Mouse (Mus musculus) left cerebral cortex, adult 8-10 months (tissue): ENCODE measurements around the gene Ppl. TPM values are rescaled to one million over a fixed set of nuclear protein-coding genes. Genes with fewer than 3 reads are reported as not detected.

ENCODE experiments used
- DNase-seq, 2 experiments: peaks; one replicate each; pipeline ENCODE4 v3.0.0; 2022; ENCODE audit warnings: low spot score in 2 of 2
- total RNA-seq, 4 experiments: library from RNA; stranded (reverse); gene quantifications; 2 replicates each; pipeline ENCODE4 v1.2.4; 2022

Gene Ppl
- total RNA-seq, 4 experiments from 2014 or later = 1.7 to 3.0 (median 1.9) TPM

DNA sequence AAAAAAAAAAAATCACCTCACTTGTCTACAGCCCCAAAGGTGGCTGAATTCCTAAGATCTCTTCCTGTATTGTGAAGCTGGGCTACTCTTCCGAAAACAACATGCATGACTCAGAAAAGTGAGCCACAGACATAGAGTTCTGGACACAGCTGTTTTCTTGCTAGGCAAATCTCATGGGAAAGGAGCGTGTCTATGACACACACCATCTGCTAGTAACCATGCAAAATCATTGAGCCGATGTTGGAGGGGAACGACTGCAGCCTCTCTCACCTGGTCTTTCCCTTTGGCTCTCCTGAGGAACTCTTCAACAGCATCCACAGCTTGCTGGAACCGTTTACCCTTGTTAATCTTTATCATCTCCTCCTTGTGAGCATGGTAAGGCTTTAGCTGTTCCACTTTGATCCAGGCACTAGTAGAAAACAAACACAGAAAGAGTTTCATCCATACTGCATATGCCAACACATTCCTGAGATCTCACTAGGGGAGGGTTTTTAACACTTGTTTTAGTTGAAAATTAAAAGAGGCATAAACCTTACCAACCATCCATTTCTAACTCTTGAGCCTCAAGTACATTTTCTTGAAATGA, 95.5 kb downstream of the Ppl start:
- no peak for DNase-seq

Other genes with a start within 250 kb of the Ppl start
- 100 to 1,000 TPM; 210 to 220 (median 214) TPM for gene Mgrn1, start 246.2 kb downstream of the Ppl start, total RNA-seq
- gene Nudt16l1, start 193.7 kb downstream of the Ppl start, total RNA-seq = 10 to 100 TPM; 65.1 to 79.3 (median 69.9) TPM
- 10 to 100 TPM; 48.8 to 58.9 (median 56.3) TPM for gene Anks3, start 168.2 kb downstream of the Ppl start, total RNA-seq
- not detected for gene Sept12, start 134.6 kb downstream of the Ppl start, total RNA-seq
- not detected for gene Smim22, start 125.1 kb downstream of the Ppl start, total RNA-seq
- gene Rogdi, start 118.9 kb downstream of the Ppl start, total RNA-seq = 100 to 1,000 TPM; 160 to 204 (median 189) TPM
- gene Glyr1, start 82.6 kb downstream of the Ppl start, total RNA-seq = 100 to 1,000 TPM; 139 to 152 (median 147) TPM
- gene Ubn1, start 82.4 kb downstream of the Ppl start, total RNA-seq = 10 to 100 TPM; 36.4 to 42.8 (median 40.3) TPM
- 10 to 100 TPM in 1 of 4 experiments, 1 to 10 TPM in 3; 8.5 to 11.0 (median 8.9) TPM for gene Sec14l5, start 14.7 kb upstream of the Ppl start, total RNA-seq
- 10 to 100 TPM; 11.3 to 16.3 (median 15.5) TPM for gene Nagpa, start 71.6 kb upstream of the Ppl start, total RNA-seq
- gene AU021092, start 89.9 kb upstream of the Ppl start, total RNA-seq = 1 to 10 TPM; 4.1 to 5.7 (median 4.7) TPM
- gene Alg1, start 101.2 kb upstream of the Ppl start, total RNA-seq = 10 to 100 TPM; 26.4 to 34.8 (median 30.6) TPM
- gene Eef2kmt, start 123.6 kb upstream of the Ppl start, total RNA-seq = 1 to 10 TPM; 3.8 to 6.8 (median 5.6) TPM